Mouse (Mus musculus) E14TG2a.4 (cell line): Measurements from ENCODE around the gene Lrfn3.

Experiments used
- H3K27me3 ChIP-seq: 2 replicates; pipeline ENCODE4 v1.6.1; 2014; ENCODE audit warnings: low read length, control low read depth; ENCODE audit not compliant: insufficient read depth
- H3K36me3 ChIP-seq: 2 replicates; pipeline ENCODE4 v1.6.1; 2014; ENCODE audit warnings: low read length, control low read depth; ENCODE audit not compliant: insufficient read depth
- H3K4me1 ChIP-seq: replicated peaks from 2 replicates; pipeline ENCODE4 v1.6.1; 2014; ENCODE audit warnings: low read depth, low read length, control low read depth
- H3K4me3 ChIP-seq: replicated peaks from 2 replicates; pipeline ENCODE4 v1.5.1; 2014; ENCODE audit warnings: mild to moderate bottlenecking, low read length
- H3K9me3 ChIP-seq: 2 replicates; pipeline ENCODE4 v1.6.1; 2014; ENCODE audit warnings: low read length, control low read depth
- CTCF ChIP-seq: conservative IDR thresholded peaks from 2 replicates; pipeline ENCODE4 v1.5.1; 2014; ENCODE audit warnings: low read length
- NANOG ChIP-seq: IDR thresholded peaks from 2 replicates; pipeline ENCODE4 v1.6.1; 2014; ENCODE audit warnings: borderline replicate concordance, low read length, mixed read lengths
- POU5F1 ChIP-seq: IDR thresholded peaks from 2 replicates; pipeline ENCODE4 v1.6.1; 2014; ENCODE audit warnings: low read length, borderline replicate concordance

Gene Lrfn3

DNA sequence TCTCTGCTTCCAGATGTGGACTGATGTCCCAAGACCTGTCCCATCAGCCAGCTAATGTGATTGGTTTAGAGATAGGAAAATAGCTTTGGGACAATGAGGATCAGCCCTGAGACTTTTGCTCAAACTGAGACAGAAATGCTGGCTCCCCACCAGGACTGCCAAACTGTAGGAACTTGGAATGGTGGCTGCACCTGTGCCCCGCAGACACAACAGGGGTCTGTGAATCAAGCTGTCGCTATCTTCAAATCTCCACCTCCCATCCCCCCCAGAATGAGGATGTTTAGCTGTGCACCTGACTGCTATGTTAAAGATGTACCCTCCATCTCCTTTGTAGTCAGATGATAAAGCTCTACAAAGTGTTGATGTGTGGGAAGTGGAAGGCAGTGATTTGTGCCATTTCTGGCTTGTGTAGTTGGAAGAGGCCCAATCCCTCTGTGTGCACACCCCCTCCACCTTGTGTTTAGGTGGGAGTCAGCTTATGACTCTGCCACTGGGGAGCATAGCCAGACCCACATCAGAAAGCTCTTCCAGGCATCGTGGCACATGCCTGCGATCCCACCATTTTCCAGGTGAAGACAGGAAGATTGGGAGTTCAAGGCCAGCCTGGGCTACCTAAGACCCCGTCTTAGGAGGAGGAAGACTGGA lies 38.1 kb downstream of the Lrfn3 start:
- H3K36me3 ChIP-seq = peaks cover 20% of the 10 kb centered on the region
- TF ChIP-seq POU5F1 (no peak), NANOG (no peak), CTCF (no peak)
- peaks cover 4% of the 10 kb centered on the region; the same call in 1 of the 2 replicates for H3K27me3 ChIP-seq
- H3K9me3 ChIP-seq = no peaks in the 10 kb centered on the region
- no peak overlapping the region for H3K4me3 ChIP-seq
- H3K4me1 ChIP-seq = peaks cover 38% of the 10 kb centered on the region

DNA sequence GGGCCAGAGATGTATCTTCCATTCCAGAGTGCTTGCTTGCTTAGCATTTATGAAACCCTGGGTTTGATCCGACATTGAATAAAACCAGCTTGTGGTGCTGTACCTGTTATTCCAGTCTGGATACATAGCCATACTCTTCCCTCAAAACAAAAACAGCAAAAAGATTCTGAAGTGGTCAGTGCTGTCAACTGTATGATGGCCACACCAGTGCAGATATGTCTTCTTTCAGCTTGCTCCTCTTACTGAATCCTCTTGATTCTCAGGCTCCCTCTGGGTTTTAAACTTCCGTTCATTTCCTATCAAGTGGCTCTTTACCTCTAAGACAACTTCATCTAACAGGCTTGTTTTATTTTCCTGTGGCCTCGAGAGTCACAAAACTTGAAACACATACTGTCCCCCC lies 38.8 kb downstream of the Lrfn3 start, which contains the start of gene Sdhaf1:
TSS of gene Sdhaf1 (minus strand) at position 101 of the 400 bp plus-strand sequence.
- H3K27me3 ChIP-seq = peaks cover 4% of the 10 kb centered on the region; the same call in 1 of the 2 replicates
- no peak for TF ChIP-seq NANOG
- no peak for TF ChIP-seq POU5F1
- no peak for TF ChIP-seq CTCF
- peak within 1 kb of the TSS; percentile 94 for H3K4me3 ChIP-seq
- H3K36me3 ChIP-seq = peaks cover 26% of the 10 kb centered on the region
- peaks cover 39% of the 10 kb centered on the region for H3K4me1 ChIP-seq
- no peaks in the 10 kb centered on the region for H3K9me3 ChIP-seq

DNA sequence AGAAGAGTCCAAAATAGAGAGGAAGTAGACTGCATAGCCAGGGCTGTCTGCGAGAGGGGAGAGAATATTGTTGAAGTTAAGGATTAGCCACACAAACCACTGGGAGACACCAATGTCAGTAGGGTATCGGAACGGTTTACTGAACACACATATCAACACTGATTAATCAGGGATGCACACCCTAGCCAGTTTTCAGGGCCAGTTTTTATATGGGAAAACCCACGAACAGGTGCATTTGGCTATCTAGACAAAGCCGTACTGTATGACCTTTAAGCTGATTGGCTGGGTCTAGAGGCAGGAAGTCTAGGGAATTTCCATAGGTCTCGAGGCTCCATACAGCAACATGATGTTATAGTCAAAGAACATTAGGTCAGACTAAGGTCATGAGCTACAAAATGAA lies 39.7 kb downstream of the Lrfn3 start:
- H3K9me3 ChIP-seq = no peaks in the 10 kb centered on the region
- TF ChIP-seq NANOG = no peak
- TF ChIP-seq POU5F1 = no peak
- no peak for TF ChIP-seq CTCF
- H3K36me3 ChIP-seq = peaks cover 35% of the 10 kb centered on the region
- H3K4me3 ChIP-seq = peak overlapping the region; percentile 94
- peaks cover 44% of the 10 kb centered on the region for H3K4me1 ChIP-seq
- H3K27me3 ChIP-seq = 0 out of 2 replicates have a peak, but pooled peaks cover 4% of the 10 kb centered on the region

DNA sequence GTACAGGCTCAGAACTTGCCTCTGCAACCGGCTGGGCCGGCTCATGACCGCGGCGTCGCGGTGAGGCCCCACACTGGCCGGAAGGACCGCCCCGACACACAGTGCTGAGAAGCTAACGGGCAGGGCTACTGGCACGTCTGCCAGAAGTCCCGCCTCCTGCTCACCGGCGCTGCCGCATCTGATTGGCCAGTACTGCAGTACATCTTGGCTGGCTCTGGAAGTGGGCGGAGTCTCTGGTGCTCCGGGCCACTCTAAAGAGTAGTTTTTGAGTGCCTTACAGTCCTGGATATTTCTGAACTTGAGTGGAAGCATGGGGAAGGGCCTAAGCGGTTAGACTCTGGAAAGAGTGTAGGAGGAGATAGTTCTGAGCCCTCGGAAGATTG lies 40.3 kb downstream of the Lrfn3 start:
- no peaks in the 10 kb centered on the region for H3K9me3 ChIP-seq
- H3K27me3 ChIP-seq = 0 out of 2 replicates have a peak, but pooled peaks cover 2% of the 10 kb centered on the region
- H3K4me3 ChIP-seq = peak overlapping the region; percentile 94
- TF ChIP-seq NANOG (no peak), CTCF (no peak), POU5F1 (no peak)
- peaks cover 47% of the 10 kb centered on the region for H3K4me1 ChIP-seq
- H3K36me3 ChIP-seq = peaks cover 41% of the 10 kb centered on the region

DNA sequence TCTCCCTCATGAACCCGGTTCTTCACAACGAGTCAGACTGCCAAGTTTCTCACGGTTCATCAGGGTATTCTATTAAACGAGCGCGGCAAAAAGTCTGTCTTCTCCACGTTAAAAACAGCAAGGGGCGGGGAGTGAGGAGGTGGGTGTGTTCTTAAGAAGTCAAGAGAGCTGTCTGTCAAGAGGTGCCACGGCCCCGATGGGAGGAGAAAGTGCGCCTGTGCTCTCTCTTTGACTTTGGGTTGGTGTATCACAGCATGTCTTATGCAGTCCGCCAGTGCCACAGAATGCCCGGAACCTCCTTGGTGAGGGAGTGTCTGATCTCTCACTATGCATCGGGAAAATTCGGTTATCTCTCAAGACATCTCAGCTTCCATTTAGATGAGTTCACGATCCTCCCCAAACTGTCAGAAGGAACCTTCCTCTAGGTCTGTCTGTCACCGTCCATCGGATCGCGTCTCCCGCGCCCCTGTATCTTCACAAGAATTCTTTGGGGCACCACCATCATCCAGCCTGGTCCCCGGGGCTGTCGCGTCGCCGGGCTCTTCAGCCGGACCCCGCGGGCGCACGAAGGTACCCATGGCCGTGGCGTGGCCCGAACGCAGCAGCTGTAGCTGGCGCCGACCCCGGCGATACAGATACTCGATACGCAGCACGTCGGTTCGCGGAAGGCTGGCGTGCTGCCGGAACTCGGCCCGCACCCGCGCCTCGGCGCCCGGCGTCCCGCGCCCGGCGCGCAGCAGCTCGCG lies 40.9 kb downstream of the Lrfn3 start, which contains the start of gene E130208F15Rik:
TSS of gene E130208F15Rik (plus strand) at position 202 of the 746 bp plus-strand sequence.
- no peaks in the 10 kb centered on the region for H3K27me3 ChIP-seq
- TF ChIP-seq POU5F1 = no peak
- TF ChIP-seq NANOG = no peak
- no peak for TF ChIP-seq CTCF
- H3K9me3 ChIP-seq = no peaks in the 10 kb centered on the region
- peaks cover 48% of the 10 kb centered on the region for H3K4me1 ChIP-seq
- H3K4me3 ChIP-seq = peak within 1 kb of the TSS; percentile 94
- peaks cover 46% of the 10 kb centered on the region for H3K36me3 ChIP-seq

DNA sequence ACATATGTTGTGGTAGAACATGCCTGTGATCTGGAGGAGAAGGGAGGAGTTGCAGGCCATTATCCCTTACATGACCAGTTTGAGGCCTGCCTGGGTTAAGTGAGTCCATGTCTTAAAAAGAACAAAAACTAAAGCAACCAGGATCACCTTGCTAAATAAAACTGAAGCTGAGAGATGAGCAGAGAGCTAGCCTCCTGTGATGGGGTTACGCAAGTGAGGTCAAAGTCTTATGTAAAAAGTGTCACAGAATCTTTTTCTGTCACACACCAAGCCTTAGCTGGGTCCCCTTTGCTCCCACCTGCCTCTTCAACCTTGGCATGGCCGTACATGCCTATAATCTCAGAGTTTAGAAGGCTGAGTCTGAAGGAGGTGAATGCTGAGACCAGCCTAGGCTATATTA lies 41.6 kb downstream of the Lrfn3 start:
- Histone ChIP-seq H3K27me3 (no peaks in the 10 kb centered on the region), H3K4me3 (peak overlapping the region; percentile 94), H3K4me1 (peaks cover 55% of the 10 kb centered on the region), H3K9me3 (no peaks in the 10 kb centered on the region), H3K36me3 (peaks cover 53% of the 10 kb centered on the region)
- no peak for TF ChIP-seq CTCF
- no peak for TF ChIP-seq NANOG
- TF ChIP-seq POU5F1 = no peak

DNA sequence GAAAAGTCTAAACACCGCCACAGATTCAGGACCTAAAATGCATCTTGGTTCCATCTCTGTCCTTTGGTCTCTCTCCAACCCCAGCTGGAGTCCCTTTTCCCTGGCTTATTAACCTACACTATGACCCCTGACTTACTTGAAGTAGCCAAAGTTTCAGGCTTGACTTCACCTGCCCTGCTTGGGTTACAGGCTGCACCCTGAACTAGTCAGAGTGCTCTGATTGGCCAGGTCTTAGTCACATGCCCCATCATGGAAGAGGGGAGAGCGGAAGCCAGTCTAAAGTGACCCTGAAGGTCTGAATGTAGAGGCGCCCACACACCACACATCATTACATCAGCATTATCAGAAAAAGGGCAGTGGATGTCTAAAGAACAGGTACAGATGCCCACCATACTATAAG lies 44.4 kb downstream of the Lrfn3 start:
- no peak for TF ChIP-seq POU5F1
- no peak for TF ChIP-seq CTCF
- TF ChIP-seq NANOG = no peak
- peaks cover 57% of the 10 kb centered on the region for H3K36me3 ChIP-seq

More for the DNA sequence above, 44.4 kb downstream of the Lrfn3 start:
- Histone ChIP-seq H3K9me3 (no peaks in the 10 kb centered on the region), H3K4me1 (peaks cover 75% of the 10 kb centered on the region), H3K4me3 (0 out of 2 replicates have a peak overlapping the region, but pooled peaks have one; percentile 10), H3K27me3 (no peaks in the 10 kb centered on the region)
